Mouse (Mus musculus): ENCODE measurements around the gene Armh1. TPM values are rescaled to one million over a fixed set of nuclear protein-coding genes. Genes with fewer than 3 reads are reported as not detected.

Gene Armh1
- polyA plus RNA-seq, 1 experiment from 2014 or later = 0.15 TPM

DNA sequence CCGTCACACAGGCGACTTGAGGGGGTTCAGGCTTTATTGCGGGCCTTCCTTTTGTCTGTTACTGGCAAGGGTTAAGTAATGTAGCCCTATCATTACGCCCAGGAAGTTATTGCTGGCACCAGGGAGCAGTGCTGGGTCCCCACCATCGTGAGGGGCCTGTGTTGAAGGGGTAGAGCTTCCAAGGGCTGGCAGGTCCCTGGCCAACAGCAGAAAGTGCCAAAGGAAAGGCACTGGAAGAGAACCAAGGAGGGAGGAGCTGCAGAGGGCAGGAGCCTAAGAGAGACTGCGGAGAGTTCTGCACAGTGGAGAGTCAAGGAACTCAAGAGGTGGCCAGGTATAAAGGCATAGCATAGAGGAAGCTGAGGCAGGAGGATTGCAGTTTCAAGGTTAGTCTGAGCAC is 2.7 kb upstream of the Armh1 start:
- no peak overlapping the region for H3K9ac ChIP-seq (ENCODE audit: low read depth, low read length)
- H3K4me2 ChIP-seq (replicated peaks; ENCODE audit: low read depth, low read length) = no peak overlapping the region
- ATAC-seq (ENCODE audit: low FRiP score, low TSS enrichment) = no peak
- H3K27me3 ChIP-seq (ENCODE audit: control insufficient read depth, insufficient read depth, low read length) = peaks cover 5% of the 10 kb centered on the region; the same call in 1 of the 2 replicates
- no peaks in the 10 kb centered on the region for H3K36me3 ChIP-seq (ENCODE audit: control insufficient read depth, insufficient read depth, low read length)
- H3K4me1 ChIP-seq (ENCODE audit: control insufficient read depth, insufficient read depth, low read length) = no peaks in the 10 kb centered on the region
- H3K27ac ChIP-seq (ENCODE audit: low read depth, low read length) = no peak overlapping the region
- no peaks in the 10 kb centered on the region for H3K9me3 ChIP-seq (ENCODE audit: control insufficient read depth, low read length)
- H3K4me3 ChIP-seq (ENCODE audit: low read length) = no peak overlapping the region
- WGBS = 65% methylated on average over 6 of the region's 6 CpGs

DNA sequence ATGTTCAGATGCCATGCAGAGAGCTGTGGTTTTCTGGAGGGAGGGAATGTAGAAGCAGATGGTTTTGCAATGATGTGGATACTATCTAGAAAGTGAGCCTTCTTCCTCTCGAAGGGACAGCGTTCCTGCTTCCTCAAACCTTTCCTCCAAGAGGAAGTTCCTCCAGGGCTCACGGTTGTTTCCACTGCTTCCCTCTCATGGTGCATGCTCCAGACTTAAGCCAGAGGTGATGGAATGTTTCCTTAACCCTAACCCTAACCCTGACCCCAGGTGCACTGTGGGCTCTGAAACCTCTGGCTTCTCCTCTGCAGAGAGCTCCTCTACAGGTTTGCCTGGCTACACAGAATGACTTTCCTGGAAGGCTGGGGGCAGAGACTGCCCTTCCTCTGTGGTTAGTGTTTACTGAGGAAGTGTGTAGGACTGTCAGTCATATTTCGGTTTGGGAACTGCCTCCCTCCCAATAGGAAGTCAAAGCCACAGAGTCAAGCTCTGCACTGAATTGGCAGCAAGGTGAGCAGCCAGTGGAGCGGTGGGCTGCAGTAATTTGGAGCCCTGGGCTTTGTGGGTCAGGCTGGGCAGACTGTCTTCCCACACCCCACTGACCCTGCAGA is 2.2 kb upstream of the Armh1 start:
- Histone ChIP-seq H3K9ac (ENCODE audit: low read depth, low read length) (no peak overlapping the region), H3K4me3 (ENCODE audit: low read length) (no peak overlapping the region), H3K36me3 (ENCODE audit: control insufficient read depth, insufficient read depth, low read length) (no peaks in the 10 kb centered on the region), H3K4me1 (ENCODE audit: control insufficient read depth, insufficient read depth, low read length) (no peaks in the 10 kb centered on the region), H3K27me3 (ENCODE audit: control insufficient read depth, insufficient read depth, low read length) (peaks cover 5% of the 10 kb centered on the region; the same call in 1 of the 2 replicates), H3K4me2 (replicated peaks; ENCODE audit: low read depth, low read length) (no peak overlapping the region), H3K27ac (ENCODE audit: low read depth, low read length) (no peak overlapping the region), H3K9me3 (ENCODE audit: control insufficient read depth, low read length) (no peaks in the 10 kb centered on the region)
- ATAC-seq (ENCODE audit: low FRiP score, low TSS enrichment) = no peak
- 63% methylated on average over 5 of the region's 5 CpGs for WGBS

DNA sequence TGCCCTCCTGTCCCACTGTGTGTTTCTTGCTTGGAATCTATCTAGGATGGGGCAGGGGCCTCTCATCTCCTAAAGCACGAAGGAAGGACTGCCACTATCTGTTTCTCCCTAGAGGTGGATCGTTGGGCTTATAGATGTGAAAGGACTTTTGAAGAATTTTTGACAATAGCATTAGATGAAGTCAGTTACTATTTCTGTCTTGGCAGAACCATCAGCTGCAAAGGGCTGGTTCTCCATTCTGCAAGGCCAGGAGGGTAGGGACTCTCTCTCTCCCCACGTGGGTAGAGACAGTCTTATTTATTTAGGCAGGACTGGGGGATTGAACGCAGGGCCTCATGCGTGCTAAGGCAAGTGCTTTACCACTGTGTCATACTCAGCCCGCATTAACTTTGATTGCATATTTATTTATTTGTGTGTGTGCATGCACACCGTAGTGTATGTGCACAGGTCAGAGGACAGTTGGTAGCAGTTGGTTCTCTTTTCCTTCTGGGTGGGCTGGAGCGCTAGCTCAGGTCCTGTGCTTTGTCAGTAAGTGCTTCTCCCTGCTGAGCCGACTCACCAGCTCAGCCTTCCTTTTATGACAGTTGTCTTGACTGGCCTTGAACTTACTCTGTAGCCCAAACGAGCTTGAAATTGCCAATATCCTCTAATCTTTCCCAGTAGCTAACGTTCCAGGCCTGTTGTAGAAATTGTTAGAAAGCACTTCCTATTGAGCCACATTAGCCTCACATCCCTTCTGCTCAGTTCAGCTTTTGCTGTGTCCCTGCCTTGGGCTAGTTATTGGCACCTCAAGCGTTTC is 1.5 kb upstream of the Armh1 start:
- no peak overlapping the region for H3K27ac ChIP-seq (ENCODE audit: low read depth, low read length)

DNA sequence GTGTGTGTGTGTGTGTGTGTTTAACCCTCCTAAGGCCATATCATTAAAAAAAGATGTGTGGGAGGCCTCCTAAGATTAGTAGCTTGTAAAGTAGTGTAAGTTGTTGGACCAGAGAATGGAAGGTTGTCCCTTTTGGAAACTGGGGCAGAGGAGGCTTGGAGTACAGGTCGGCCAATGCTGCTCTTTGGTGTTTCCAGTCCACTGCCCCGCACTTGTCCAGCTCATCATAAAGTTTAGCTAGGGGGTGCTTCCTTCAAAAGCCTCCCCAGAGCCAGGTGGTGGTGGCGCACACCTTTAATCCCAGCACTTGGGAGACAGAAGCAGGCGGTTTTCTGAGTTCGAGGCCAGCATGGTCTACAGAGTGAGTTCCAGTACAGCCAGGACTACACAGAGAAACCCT is 830 bp upstream of the Armh1 start:
- H3K27ac ChIP-seq (ENCODE audit: low read depth, low read length) = no peak overlapping the region
- H3K4me3 ChIP-seq (ENCODE audit: low read length) = peak overlapping the region; percentile 47; the same call in 1 of the 2 replicates
- H3K4me1 ChIP-seq (ENCODE audit: control insufficient read depth, insufficient read depth, low read length) = no peaks in the 10 kb centered on the region
- WGBS = 71% methylated on average over 5 of the region's 5 CpGs
- no peak overlapping the region for H3K9ac ChIP-seq (ENCODE audit: low read depth, low read length)
- no peak for ATAC-seq (ENCODE audit: low FRiP score, low TSS enrichment)
- H3K9me3 ChIP-seq (ENCODE audit: control insufficient read depth, low read length) = no peaks in the 10 kb centered on the region
- peak overlapping the region; percentile 61; the same call in 1 of the 2 replicates for H3K4me2 ChIP-seq (replicated peaks; ENCODE audit: low read depth, low read length)
- no peaks in the 10 kb centered on the region for H3K36me3 ChIP-seq (ENCODE audit: control insufficient read depth, insufficient read depth, low read length)
- peaks cover 5% of the 10 kb centered on the region; the same call in 1 of the 2 replicates for H3K27me3 ChIP-seq (ENCODE audit: control insufficient read depth, insufficient read depth, low read length)

More for the DNA sequence above, 1.5 kb upstream of the Armh1 start:
- Histone ChIP-seq H3K4me1 (ENCODE audit: control insufficient read depth, insufficient read depth, low read length) (no peaks in the 10 kb centered on the region), H3K27me3 (ENCODE audit: control insufficient read depth, insufficient read depth, low read length) (peaks cover 5% of the 10 kb centered on the region; the same call in 1 of the 2 replicates), H3K36me3 (ENCODE audit: control insufficient read depth, insufficient read depth, low read length) (no peaks in the 10 kb centered on the region), H3K4me2 (replicated peaks; ENCODE audit: low read depth, low read length) (no peak overlapping the region), H3K9me3 (ENCODE audit: control insufficient read depth, low read length) (no peaks in the 10 kb centered on the region), H3K4me3 (ENCODE audit: low read length) (no peak overlapping the region), H3K9ac (ENCODE audit: low read depth, low read length) (no peak overlapping the region)
- 65% methylated on average over 12 of the region's 12 CpGs for WGBS
- ATAC-seq (ENCODE audit: low FRiP score, low TSS enrichment) = no peak

DNA sequence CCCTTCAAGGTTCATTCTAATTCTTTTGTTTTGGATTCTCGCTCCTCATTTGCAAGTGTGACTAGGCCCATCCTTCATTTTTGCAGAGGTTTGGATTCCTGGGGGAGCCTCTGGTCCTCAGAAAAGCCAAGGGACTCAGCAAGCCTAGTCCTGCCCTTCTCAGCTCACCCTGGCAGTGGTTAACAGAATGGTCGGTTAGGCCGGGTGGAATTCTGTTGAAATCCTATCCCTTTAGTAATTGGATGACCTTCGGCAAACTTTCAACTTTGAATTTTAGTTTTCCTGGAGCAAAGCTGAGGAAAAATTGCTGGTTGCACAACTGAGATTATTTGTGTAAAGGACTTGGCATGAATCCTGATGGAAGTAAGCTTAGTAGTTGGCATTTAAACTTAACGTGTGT is 426 bp upstream of the Armh1 start:
- H3K36me3 ChIP-seq (ENCODE audit: control insufficient read depth, insufficient read depth, low read length) = no peaks in the 10 kb centered on the region
- no peaks in the 10 kb centered on the region for H3K9me3 ChIP-seq (ENCODE audit: control insufficient read depth, low read length)
- H3K4me3 ChIP-seq (ENCODE audit: low read length) = peak overlapping the region; percentile 47
- WGBS = 10% methylated on average over 5 of the region's 5 CpGs
- peaks cover 5% of the 10 kb centered on the region; the same call in 1 of the 2 replicates for H3K27me3 ChIP-seq (ENCODE audit: control insufficient read depth, insufficient read depth, low read length)
- peak overlapping the region; percentile 46; the same call in 1 of the 2 replicates for H3K9ac ChIP-seq (ENCODE audit: low read depth, low read length)
- peak overlapping the region; percentile 61 for H3K4me2 ChIP-seq (replicated peaks; ENCODE audit: low read depth, low read length)
- no peaks in the 10 kb centered on the region for H3K4me1 ChIP-seq (ENCODE audit: control insufficient read depth, insufficient read depth, low read length)
- ATAC-seq (ENCODE audit: low FRiP score, low TSS enrichment) = peak; percentile 12
- peak overlapping the region; percentile 43; the same call in 1 of the 2 replicates for H3K27ac ChIP-seq (ENCODE audit: low read depth, low read length)

DNA sequence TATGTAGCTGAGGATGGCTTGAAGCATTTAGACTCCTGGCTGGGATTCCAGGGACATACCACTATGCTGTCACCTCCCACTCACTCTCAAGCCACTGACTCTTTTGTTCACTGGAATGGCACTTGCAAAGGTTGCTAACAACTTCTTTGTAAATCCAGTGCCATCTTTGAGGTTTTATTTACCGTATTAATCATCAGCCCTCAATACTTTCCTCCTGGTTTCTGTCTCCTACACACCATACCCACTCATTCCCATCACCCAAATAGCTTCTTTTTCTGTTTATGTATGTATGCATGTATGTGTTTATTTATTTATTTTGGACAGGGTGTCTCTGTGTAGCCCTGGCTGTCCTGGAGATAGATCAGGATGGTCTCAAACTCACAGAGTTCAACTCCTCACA is 943 bp downstream of the Armh1 start:
- H3K27ac ChIP-seq (ENCODE audit: low read depth, low read length) = no peak overlapping the region
- H3K4me3 ChIP-seq (ENCODE audit: low read length) = peak overlapping the region; percentile 47; the same call in 1 of the 2 replicates
- peaks cover 5% of the 10 kb centered on the region; the same call in 1 of the 2 replicates for H3K27me3 ChIP-seq (ENCODE audit: control insufficient read depth, insufficient read depth, low read length)
- H3K4me2 ChIP-seq (replicated peaks; ENCODE audit: low read depth, low read length) = peak overlapping the region; percentile 61
- H3K9ac ChIP-seq (ENCODE audit: low read depth, low read length) = no peak overlapping the region
- 74% methylated on average over 1 of the region's 1 CpGs for WGBS
- no peak for ATAC-seq (ENCODE audit: low FRiP score, low TSS enrichment)
- no peaks in the 10 kb centered on the region for H3K9me3 ChIP-seq (ENCODE audit: control insufficient read depth, low read length)
- no peaks in the 10 kb centered on the region for H3K4me1 ChIP-seq (ENCODE audit: control insufficient read depth, insufficient read depth, low read length)
- no peaks in the 10 kb centered on the region for H3K36me3 ChIP-seq (ENCODE audit: control insufficient read depth, insufficient read depth, low read length)

DNA sequence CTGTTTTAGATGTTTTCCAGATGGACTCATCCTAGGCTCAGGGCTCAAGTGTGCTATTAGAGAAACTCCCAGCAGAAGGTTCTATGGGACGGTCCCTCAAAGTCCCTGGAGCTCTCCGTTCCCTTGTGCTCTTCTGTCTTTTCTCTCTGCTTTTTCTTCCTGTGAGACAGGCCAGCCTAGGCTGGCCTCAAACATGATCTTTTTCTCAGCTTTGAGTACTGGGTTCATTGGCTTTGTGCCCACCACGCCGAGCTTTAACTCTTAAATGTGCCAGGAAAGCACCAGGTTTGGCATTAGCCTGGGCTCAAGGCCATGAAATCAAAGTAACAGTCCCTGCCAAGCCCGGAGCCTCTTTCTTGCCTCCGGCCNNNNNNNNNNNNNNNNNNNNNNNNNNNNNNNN is 11.1 kb downstream of the Armh1 start:
- WGBS = 90% methylated on average over 6 of the region's 6 CpGs
- ATAC-seq (ENCODE audit: low FRiP score, low TSS enrichment) = no peak
- Histone ChIP-seq H3K27me3 (ENCODE audit: control insufficient read depth, insufficient read depth, low read length) (no peaks in the 10 kb centered on the region), H3K36me3 (ENCODE audit: control insufficient read depth, insufficient read depth, low read length) (no peaks in the 10 kb centered on the region), H3K9ac (ENCODE audit: low read depth, low read length) (no peak overlapping the region), H3K27ac (ENCODE audit: low read depth, low read length) (no peak overlapping the region), H3K4me2 (replicated peaks; ENCODE audit: low read depth, low read length) (no peak overlapping the region), H3K4me1 (ENCODE audit: control insufficient read depth, insufficient read depth, low read length) (0 out of 2 replicates have a peak, but pooled peaks cover 3% of the 10 kb centered on the region), H3K9me3 (ENCODE audit: control insufficient read depth, low read length) (no peaks in the 10 kb centered on the region), H3K4me3 (ENCODE audit: low read length) (no peak overlapping the region)

DNA sequence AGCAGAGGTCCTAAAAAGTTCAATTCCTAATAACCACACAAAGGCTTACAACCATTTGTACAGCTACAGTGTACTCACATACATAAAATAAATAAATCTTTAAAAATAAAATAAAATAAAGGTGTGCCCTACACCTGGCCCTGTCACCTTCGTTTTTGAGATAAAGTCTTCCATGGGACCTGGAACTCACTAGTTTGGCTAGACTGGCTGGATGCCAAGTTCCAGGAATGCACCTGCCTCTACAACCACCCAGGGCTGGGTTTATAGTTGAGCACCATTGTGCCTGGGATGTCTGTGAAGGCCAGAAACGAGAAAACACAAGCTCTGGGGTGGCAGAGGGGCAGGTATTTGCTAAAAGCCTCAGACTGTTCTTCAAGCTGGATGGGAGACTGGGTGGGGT is 12.8 kb downstream of the Armh1 start:
- 40% methylated on average over 2 of the region's 2 CpGs for WGBS
- Histone ChIP-seq H3K27ac (ENCODE audit: low read depth, low read length) (no peak overlapping the region), H3K27me3 (ENCODE audit: control insufficient read depth, insufficient read depth, low read length) (no peaks in the 10 kb centered on the region), H3K4me2 (replicated peaks; ENCODE audit: low read depth, low read length) (no peak overlapping the region), H3K9ac (ENCODE audit: low read depth, low read length) (no peak overlapping the region), H3K36me3 (ENCODE audit: control insufficient read depth, insufficient read depth, low read length) (no peaks in the 10 kb centered on the region), H3K4me1 (ENCODE audit: control insufficient read depth, insufficient read depth, low read length) (0 out of 2 replicates have a peak, but pooled peaks cover 3% of the 10 kb centered on the region), H3K4me3 (ENCODE audit: low read length) (no peak overlapping the region), H3K9me3 (ENCODE audit: control insufficient read depth, low read length) (no peaks in the 10 kb centered on the region)
- no peak for ATAC-seq (ENCODE audit: low FRiP score, low TSS enrichment)

DNA sequence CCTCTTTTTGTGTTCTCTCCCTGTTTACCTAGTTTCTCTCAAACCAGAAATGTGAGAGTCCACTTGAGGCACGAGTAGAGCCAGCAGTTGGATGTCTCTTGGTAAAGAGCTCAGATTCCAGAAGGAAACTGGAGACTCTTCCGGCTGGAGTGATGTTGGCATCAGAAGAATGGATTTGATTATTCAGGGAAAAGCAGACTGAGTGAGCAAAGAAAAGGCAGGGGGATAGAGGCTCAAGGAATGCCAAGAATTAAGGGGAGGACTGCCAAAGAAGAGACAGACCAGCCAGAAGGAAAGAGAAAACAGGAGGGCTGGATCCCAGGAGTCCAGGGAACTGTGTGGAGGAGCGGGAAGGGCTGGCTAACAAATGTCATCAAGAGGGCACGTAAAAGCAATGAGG is 16.1 kb downstream of the Armh1 start:
- H3K27ac ChIP-seq (ENCODE audit: low read depth, low read length) = no peak overlapping the region
- no peak overlapping the region for H3K9ac ChIP-seq (ENCODE audit: low read depth, low read length)
- no peaks in the 10 kb centered on the region for H3K4me1 ChIP-seq (ENCODE audit: control insufficient read depth, insufficient read depth, low read length)
- no peaks in the 10 kb centered on the region for H3K9me3 ChIP-seq (ENCODE audit: control insufficient read depth, low read length)
- ATAC-seq (ENCODE audit: low FRiP score, low TSS enrichment) = no peak
- no peaks in the 10 kb centered on the region for H3K36me3 ChIP-seq (ENCODE audit: control insufficient read depth, insufficient read depth, low read length)
- 52% methylated on average over 4 of the region's 4 CpGs for WGBS
- no peak overlapping the region for H3K4me2 ChIP-seq (replicated peaks; ENCODE audit: low read depth, low read length)
- no peak overlapping the region for H3K4me3 ChIP-seq (ENCODE audit: low read length)
- no peaks in the 10 kb centered on the region for H3K27me3 ChIP-seq (ENCODE audit: control insufficient read depth, insufficient read depth, low read length)
